Mouse (Mus musculus) lung, adult 18-20 months (tissue): Measurements from ENCODE around the gene Ptprd.

Experiments
- DNase-seq, 2 experiments: peaks; one replicate each; pipeline ENCODE4 v3.0.0; 2022; ENCODE audit warnings: mixed read lengths in 2 of 2

Gene Ptprd

DNA sequence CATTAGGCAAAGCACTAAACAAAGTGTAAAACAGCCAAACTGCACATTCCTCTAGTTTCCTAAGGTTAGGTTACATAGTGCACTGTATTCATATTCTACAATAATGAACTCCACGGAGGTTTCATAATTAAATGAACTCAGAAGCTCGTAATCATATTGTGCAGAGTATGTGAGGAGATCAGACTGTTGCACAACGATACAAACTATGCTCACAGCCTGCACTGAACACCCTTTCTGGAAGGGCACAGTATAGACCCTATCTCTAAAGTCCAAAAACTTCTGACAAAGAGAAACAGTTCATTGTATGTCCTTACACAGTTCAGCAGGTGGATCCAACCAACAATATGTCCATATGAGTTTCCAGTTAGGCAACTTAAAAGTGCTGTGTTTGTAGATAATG lies 1844.5 kb downstream of the Ptprd start:
- no peak for DNase-seq

DNA sequence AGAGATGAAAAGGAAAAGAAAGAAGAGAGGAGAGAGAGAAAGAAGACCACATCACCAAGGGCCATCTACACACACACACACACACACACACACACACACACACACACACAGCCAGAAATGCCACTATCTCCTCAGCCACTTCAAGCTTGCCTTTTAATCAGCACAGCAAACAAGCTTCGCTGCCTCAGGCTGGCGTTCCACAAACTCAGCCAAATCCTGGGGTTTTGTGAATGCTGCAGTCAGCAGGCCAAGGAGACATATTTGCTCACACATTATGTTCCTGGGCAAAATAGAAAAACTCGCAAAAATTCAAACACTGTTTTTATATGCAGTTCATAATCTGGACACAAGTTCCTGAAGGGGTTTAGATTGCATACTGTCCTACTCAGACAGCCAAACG lies 1845.9 kb downstream of the Ptprd start:
- DNase-seq, result no peak

DNA sequence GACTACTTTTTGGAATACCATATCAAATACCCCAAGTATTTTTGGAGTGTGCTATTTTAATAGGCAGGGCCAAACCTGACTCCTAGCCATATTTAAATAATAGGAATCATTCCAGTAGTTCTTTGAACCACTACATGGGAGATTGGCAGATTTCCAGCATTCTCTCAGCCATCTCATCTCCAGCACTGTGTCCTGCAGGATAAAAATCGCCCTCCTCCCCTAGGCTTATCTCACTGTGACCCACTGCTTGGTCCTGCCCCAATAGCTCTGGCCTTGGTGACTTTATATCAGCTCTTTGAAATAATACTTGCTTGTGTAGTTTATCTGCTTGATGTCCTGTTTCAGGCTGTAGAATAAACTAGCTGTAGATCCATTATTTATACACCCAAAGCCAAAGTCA lies 1850.2 kb downstream of the Ptprd start:
- DNase-seq, result no peak

DNA sequence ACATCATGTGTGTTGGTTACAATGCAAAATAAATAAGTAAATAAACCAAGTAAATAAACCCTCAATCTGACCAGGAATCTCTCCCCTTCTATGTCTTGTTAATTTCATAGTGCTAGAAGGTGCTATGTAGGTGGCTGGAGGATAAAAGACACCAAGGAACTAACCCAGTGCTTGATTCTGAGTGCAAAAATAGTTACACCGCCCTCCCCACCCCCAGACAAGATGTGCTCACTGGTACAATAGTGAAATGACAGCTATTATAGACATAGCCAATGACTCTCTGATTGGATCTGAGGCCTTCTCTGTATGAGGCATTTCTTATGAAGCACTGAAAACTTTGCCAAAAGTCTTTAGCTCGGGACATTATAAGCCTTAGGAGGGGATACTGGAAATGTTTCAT lies 1857.6 kb downstream of the Ptprd start:
- DNase-seq, result no peak

DNA sequence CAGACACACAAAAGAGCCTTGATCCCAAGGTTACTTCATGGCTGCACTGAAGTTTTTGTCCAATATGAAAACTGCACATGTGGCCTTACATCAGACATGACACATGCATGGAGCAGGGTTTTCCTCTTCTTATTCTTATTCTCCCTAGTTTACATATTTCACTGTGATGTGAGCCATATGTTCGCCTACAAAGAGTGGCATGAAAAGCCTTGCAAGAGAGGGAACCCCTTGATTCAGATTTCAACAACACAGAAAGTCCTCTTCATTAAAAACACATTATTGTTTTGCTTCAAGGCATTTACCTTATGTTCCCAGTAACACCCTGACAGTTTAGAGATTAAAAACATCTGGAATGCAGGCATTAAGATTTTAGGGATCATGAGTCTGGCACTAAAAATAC lies 1859.3 kb downstream of the Ptprd start:
- no peak for DNase-seq

DNA sequence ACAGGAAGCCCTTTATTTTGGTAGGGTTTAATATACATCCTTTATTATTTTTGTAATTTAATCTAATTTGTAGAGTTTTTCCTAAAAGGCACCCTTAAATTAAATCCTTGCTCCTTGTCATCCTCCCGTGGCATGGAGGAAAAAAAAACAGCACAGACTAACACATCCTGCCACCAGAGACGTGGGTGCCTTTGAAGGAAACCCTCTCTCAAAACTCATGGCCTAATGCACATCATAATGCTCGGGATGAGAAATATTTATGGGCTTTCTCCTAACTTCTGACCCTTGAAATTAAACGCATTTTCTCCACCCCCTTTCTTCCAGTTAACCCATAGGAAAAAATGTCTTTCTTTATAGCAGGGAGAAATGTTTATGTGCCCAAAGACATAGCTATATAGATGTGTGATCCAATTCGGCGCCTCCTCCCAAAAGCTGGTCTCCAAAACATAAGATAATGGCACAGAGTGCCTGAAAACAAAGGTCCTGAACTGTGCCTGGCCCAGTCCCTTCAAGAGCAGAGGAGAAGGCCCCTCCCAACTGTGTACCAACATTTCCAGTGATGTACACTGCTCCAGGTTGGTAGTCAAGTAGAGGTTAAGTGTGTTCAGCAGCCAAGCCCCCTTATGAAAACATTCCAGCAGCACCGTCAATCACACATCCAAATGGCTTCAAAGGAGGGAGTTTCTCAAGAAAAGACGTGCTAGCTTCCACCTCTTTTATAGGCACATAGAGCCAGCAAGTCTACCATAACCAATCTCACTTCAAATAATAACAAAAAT lies 1860.4 kb downstream of the Ptprd start:
- DNase-seq, result no peak

DNA sequence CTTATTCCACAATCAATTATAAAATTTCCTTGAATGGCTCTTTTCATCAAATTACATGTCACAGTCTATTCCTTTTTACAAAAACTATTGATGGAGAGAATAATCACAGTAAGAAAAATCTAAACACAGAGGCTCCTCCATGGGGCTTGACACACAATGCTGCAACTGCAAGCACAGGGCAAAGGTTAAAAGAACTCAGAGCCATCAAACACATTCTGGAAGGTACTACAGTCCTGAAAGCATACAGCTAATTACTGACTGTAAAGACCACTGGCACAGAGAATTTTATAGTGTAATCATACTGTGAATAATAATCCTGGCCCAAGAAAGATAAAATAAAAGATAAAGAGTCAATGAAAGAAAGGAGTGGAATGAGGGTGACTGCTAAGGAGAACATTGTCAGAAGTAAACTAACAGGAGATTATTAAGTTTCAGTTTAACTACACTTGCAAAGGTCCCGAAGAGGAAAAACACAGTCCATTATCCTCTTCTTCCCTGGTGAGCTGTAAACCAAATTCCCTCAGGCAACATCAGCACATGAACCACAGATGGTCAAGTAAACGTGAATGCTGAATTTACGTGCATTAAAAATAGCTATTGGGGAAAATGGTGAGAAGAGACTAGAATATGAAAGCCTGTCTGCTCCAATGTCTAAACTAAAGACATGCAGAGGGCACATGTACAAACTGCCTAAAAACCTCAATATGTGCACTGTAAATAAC lies 1861.4 kb downstream of the Ptprd start:
- DNase-seq, result no peak

DNA sequence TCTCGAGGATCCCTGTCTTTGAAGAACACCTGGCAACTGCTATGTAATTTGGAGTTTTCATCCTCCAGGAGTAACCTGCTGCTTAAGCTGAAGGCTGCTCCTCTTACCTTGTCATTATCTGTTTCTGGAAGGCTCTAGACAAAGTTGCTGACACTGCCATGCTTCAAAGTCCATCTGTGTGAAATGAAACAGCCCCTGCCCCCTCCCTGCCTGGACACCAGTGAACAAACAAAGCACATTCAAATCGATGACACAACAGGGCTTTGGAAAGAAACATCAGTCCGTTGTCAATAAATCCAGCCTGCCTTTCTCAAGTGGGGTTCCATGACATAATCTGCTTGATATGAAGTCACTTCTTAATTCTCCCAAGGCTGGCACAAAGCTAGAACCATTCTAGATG lies 1867.7 kb downstream of the Ptprd start:
- no peak for DNase-seq

DNA sequence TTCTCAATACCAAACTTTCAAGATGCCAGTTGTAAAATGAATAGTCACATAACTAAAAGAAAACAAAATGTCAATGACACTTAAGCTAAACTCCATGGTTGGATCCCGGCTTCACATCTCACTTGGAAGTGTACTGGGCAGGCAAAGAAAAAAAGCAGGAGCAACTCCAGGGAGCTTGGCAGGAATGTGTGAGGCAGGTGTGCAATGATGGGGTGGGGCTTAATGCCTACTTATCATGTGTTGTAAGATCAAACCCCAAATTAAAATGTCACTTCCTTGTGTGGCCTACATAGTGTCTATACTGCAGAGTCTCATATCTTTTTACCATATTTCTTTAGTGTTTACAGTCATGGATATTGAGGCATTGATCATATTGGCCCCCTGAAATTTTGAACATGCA lies 1873.8 kb downstream of the Ptprd start:
- DNase-seq, result no peak

DNA sequence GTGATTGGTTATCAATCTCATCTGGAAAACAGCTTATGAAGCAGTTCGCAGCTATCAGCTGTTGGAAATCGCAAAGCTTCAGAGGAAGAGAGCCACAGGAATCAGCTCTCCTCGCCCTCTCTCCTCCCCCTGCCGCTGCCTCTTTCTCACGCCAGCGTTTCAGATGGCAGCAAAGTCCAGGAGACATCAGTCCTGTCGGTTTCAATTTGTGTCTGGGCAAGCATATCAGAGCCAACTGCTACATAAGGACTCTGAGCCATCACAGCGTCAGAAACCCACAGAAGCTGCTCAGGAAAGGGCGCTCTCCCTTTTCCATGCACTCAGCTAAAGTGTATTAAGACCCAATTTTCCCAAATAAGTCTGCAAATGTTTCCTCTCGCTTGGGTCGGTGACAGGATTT lies 1884.4 kb downstream of the Ptprd start:
- DNase-seq, result no peak

DNA sequence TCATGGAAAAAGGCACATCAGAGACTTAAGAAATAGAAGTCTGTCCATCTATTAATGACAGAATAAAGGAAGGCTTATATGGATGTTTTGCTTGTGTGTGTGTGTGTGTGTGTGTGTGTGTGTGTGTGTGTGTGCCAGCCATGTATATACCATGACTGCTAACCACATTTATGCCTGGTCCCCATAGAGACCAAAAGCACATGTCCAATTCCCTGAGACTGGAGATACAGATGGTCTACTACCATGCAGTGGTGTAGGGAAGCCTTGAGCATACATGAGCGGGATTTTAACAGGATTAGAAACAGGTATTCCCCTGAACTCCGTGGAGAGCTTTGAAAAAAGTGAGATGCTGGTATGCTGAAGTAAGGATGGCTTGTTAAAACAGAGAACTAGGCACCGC lies 1886.1 kb downstream of the Ptprd start:
- no peak for DNase-seq

DNA sequence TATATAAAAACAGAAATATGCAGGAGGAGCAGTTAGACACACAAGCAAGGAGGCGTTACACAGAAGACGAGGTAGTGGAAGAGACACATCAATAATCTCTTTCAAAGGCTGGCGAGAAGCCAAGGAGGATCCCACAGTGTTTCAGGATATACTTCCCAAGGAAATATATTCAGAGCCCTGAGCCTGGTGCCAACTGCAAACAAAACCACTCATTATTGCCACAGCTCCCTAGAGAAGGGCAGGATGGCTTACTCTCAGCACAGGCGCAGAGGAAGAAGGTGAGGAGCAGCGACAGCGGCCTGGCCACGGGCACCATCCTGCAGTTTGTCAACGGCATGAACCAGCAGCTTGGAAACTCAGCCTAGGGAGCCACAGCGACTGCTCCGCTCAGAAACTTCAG lies 1886.8 kb downstream of the Ptprd start:
- DNase-seq, result no peak

DNA sequence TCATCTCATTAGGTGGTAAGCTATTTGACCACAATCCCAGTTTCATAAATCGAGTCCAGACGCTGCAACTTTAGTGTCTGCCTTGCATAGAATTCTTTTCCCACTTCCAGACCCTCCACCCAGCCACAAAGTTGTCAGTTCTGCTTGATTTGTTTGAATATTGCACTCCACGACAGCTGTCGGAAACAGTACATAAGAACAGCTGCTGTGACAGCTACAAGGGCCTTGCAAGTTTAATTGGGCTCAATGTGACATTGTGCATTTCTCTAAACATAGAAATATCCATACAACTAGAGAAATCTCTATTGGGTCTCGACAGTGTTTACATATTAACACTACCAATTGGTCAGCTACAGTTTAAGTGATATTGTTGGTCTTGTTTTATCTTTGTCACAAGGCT lies 1887.3 kb downstream of the Ptprd start:
- DNase-seq, result no peak

DNA sequence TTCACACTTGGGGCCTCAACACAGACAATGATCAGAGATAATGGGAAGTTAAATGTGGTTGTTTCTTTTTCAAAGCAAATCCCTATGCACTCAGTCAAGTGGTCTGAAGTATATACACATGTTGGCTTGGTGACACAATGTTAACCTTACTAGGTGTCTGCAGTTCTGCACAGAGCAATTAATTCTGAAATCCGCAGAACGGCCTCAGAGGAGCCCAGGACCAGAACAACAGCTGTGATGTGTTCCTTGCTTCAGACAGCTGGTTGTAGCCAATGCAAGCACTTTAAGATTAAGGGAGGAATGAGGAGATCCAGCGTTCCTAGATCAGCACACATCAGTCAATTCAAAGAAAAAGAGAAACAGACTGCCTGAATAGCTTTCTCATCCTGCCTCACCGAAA lies 1891.9 kb downstream of the Ptprd start:
- DNase-seq, result no peak

DNA sequence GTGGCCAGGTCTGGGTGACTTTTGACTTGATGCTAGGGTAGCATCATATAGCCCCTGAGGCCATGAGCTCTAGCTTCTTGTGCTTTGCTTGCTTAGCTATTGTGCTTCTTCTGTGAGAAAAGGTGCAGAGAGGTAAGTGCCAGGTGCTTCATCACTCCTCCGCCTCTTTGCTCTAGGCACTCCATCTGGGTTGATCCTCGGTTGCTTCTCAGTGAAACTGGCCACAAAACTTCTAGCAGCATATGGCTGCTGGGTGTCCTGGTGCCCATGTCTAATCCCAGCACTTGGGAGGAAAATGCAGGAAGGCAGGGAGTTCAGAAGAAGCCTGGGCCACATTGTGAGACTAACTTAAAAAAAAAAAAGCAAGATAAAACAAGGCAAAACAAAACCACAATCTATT lies 1895.8 kb downstream of the Ptprd start:
- no peak for DNase-seq

DNA sequence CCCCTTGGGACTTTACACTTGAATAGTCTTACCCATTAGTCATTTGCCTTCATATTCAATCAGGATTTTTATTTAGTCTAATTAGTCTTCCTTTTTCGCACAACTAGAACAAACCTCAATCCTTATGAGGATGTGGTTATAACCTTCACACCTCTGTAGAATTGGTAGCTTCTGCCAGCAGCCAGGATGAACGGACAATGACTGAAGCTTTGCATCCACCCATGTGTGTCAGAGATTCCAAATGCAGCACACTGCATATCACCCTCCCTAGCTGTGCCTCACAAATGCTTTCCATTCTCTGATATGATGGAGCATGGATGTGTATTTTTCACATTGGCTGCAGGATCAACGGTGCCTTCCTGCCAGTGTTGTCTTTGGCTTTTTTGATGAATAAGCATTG lies 1898.0 kb downstream of the Ptprd start:
- DNase-seq, result no peak

DNA sequence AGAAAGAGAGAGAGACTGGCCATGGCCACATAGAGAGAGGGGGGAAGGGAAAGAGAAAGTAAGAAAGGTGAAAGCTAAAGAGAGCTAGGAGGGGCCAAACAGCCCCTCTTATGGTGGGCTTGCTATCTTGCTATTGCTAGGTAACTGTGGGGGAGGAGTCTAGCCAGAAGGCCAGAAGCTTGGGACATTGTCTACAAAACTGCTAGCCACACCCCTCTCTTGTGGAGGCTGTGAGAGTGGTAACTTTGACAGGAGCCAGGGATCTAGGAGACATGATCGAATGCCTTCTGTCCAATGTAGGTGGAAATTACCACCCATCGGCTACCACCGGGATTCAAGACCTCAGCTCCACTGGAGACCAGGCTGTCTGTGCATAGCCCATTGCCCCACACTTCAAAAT lies 1899.2 kb downstream of the Ptprd start:
- DNase-seq, result no peak

DNA sequence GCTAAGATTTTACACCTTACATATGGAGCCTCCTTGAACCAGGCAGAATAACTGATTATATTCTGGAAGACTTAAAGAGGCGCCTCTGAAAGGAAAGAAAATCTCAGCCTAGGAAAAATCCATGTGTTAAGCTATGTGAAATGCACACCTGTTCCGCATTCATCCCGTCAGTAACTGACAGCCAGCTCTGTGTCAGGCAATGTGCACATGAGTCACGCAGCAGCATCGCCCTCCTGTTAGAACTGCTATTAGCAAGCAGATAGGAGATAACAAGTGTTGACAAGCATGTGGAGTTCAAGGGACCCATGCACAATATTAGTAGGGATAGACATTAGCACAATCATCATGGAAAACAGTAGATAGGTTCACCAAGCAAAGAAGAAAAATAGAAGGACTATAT lies 1905.8 kb downstream of the Ptprd start:
- no peak for DNase-seq

DNA sequence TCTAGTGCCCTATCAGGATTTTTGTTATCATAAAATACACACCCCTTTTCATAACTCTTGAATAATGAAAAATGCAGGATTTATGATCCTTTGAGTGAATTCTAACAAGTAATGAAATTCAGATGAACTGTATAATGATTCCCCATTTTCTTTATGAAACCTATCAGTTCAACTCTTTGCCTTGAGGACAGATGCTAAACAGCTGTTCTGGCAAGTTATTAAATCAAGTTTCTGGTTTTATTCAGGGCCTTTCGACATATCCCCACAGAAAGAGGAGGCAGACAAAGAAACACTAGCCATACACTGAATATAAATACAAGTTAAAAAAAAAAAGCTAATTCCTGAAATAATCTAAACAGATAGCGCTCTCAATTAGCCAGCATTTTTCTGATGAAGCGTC lies 1914.4 kb downstream of the Ptprd start:
- no peak for DNase-seq

DNA sequence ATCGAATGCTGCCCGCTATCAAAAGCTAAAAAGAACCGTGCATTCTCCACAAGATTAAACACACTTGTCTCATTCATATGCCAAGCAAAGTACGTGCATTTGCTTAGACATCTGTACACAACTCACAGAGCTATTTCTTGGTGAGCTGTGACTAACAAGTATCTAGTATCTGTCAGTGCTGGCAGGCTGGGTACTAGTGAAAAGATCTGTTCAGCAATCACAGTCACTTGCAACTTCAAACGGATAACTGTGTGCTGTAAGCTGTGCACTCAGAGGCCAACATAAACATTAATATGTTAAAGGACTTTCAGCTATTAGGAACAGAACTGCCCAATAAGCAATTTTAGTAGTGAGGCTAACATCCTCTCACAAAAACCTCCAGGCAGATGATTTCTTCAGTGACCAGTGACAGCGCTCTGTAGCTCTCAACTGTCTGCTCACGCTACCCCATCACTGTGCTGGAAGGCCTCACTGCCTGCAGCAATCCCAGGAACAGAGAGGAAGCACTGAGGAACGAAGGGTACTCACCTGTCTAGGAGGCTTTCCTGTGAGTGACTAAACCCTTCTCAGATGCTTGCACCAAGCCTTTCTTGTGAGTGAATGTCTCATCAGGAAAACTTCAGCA lies 1918.9 kb downstream of the Ptprd start:
- DNase-seq, result no peak

DNA sequence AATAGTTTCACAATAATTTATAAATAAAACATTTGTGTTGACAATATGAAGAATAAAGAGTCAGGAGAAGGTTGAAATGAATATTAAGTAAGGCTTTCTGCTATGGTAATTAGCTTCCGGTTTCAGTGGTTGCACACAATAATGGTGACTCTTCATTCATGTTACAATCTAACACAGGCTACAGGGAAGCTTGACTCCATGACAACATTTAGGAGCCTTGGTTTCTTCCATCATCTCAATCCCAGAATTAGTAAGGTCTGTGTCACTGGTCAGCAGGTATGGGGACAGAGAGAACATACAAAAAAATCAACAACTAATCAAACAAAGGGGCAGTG lies 1921.3 kb downstream of the Ptprd start:
- no peak for DNase-seq

DNA sequence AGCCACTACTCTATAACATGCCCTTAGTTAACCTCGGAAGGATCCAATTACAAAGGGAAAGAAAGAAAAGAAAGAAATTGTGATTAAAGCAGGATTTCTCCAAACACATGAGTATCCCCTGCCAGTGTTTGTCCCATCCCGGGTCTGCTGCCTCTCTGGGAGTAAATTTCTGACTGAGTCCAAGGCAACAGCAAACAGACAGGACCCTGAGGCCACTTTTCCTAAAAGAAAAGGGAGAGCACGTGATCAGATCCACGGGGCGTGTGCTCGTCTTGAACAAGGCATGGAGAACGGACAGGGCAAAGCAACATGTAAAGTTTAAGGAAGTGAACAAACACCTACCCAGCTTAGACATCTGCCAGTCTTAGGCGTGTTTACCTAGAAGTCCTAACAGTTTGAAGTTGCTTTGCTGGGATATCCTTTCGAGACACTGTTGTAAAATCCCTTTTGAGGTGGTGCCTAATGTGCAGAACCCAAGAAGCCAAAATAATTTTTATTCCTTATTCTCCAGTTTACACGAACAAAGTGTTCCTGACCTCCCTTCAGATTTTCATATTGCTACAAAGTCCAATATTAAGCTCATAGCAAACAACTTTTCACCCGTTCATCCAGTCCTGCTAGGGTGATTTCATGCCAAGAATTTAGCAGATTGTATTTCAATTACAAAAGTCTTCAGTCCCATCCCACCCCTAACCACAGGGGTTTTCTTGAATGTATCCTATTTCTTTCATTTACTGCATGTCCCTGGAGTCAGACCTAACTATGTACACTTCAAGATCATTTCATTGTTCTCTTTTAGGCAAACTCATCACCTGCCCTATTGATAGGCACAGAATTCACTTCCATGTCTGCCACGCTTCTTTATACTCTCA lies 1921.9 kb downstream of the Ptprd start:
- no peak for DNase-seq

DNA sequence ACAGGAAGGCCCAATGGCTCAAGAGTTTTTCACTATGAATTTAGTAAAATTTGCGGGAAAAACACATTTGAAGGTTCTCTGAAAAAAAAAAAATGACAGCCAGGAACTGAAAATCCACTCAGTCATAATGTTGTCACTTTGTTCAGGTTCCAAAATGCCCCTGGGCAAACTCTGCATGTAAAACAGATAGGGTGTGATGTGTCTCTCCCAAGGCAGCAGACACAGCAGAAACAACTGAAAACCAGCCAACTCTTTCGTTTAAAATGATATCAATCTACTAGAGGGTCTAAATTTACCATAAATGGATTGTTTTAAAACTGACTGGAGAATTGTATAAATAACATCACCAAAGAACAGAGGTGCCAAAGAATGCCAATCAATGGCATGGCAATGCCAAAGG lies 1925.7 kb downstream of the Ptprd start:
- no peak for DNase-seq
